Mouse (Mus musculus): ENCODE measurements at regions not wholly inside any gene's neighbourhood (a gene's known extent, or its start where the extent isn't known, plus 50 kb on each side); places are given as distances from the start of the nearest gene placed in this dataset.

GRCm38 (mm10) chr10:125121762-125122161 lies 267.5 kb downstream of the Slc16a7 start:
- TF ChIP-seq ZNF384 (IDR thresholded peaks at IDR 0.05; ENCODE audit: low read depth, low read length): no peak
- no peak for TF ChIP-seq CHD2 (IDR thresholded peaks at IDR 0.05; ENCODE audit: low read depth, low read length)
- no peak for TF ChIP-seq MAFK (IDR thresholded peaks at IDR 0.05; ENCODE audit: insufficient read depth, low read depth, low read length)

Measured in ES-E14 (cell line).